ENCODE assay signal across 10 mouse cellular contexts in the genomic region with DNA sequence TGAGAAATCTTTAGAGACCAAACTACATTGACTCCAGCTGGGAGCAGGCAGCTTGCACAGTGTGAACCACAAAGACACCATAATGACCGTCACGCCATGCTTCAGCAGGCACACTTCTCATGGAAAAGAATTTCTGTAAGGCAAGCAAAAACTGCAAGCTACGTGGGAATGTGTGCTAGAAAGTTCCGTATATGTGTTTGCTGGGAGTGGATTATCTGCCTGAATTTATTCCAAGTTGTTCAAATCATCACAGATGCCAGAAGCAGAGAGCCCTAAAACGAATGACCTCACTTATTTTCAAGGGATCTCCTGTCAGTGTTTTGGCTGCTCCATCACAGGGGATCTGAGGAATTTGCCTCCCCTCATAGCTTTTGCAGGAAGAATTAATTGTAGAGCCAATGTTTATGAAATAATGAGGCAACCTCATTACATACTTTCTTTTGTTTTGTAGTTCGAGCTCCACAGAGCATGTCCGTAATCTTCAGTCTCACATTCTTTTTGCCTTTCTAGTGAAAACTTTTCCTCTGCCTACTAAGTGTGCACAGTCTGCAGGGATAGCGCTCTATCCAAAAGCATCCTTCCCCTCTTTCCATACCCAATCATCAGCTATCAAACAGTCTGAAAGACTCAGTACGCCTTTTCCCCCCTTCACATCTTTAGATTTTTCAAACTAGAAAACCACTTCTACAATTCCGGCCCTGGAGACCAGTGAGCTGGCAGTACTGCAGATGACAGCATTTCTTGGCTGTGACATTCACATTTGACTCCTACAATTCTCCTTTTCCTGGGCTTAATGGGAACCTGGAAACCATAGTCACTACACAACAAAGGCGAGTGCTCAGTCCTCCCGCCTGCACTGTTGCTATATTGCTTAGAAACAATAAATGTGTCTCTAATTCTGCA.
DNase-seq lines count a peak whose midpoint lies in the region; ATAC-seq and TF ChIP-seq lines count a peak whose summit lies in the region.
"Had no signal": no experiment of that assay in that cellular context is flagged by ENCODE, and none has a peak within 500 bp of the region (broad histone marks: within the 10 kb centered on the region; RNA-seq: fewer than 3 reads in every experiment).

No protein-coding gene starts in this region.

- no peaks in the 10 kb centered on the region for H3K4me1 ChIP-seq in heart, embryonic 13.5 days
- no peaks in the 10 kb centered on the region for H3K4me1 ChIP-seq in heart, embryonic 10.5 days
- no peaks in the 10 kb centered on the region for H3K4me1 ChIP-seq in lung, embryonic 14.5 days (ENCODE audit: insufficient read depth)
- peaks cover 24% of the 10 kb centered on the region for H3K4me1 ChIP-seq in forebrain, embryonic 10.5 days
- peaks cover 12% of the 10 kb centered on the region; the same call in 1 of the 2 replicates for H3K4me1 ChIP-seq in midbrain, embryonic 13.5 days (replicated peaks)

- peak overlapping the region; percentile 48 for H3K27ac ChIP-seq in heart, embryonic 13.5 days (replicated peaks)
- no peak overlapping the region for H3K27ac ChIP-seq in heart, embryonic 10.5 days
- peak overlapping the region; percentile 36; the same call in 1 of the 2 replicates for H3K27ac ChIP-seq in lung, embryonic 14.5 days (ENCODE audit: low read depth)
- H3K27ac ChIP-seq in forebrain, embryonic 10.5 days: peak overlapping the region; percentile 74
- no peak overlapping the region for H3K27ac ChIP-seq in midbrain, embryonic 13.5 days
- H3K27ac ChIP-seq: liver, embryonic 14.5 days had no signal

- no peak overlapping the region for H3K9ac ChIP-seq in heart, embryonic 13.5 days
- no peak overlapping the region for H3K9ac ChIP-seq in lung, embryonic 14.5 days
- H3K9ac ChIP-seq in midbrain, embryonic 13.5 days (replicated peaks): no peak overlapping the region
- H3K9ac ChIP-seq: liver, embryonic 14.5 days had no signal

- DNase-seq in heart, embryonic 10.5 days (ENCODE audit: low spot score): no peak
- peak; percentile 59 for DNase-seq in lung, embryonic 14.5 days
- no peak for DNase-seq in lung, postnatal 25 days (ENCODE audit: low spot score)
- DNase-seq in forebrain, embryonic 10.5 days (ENCODE audit: extremely low spot score, low spot score): no peak
- DNase-seq in thymus, postnatal 4 days: no peak
- DNase-seq in adrenal gland, postnatal 36 days: no peak
- DNase-seq: cerebellum, postnatal 36 days had no signal

- no peaks in the 10 kb centered on the region for H3K36me3 ChIP-seq in heart, embryonic 13.5 days
- no peaks in the 10 kb centered on the region for H3K36me3 ChIP-seq in heart, embryonic 10.5 days
- no peaks in the 10 kb centered on the region for H3K36me3 ChIP-seq in lung, embryonic 14.5 days (ENCODE audit: insufficient read depth)
- no peaks in the 10 kb centered on the region for H3K36me3 ChIP-seq in forebrain, embryonic 10.5 days (replicated peaks)
- H3K36me3 ChIP-seq in midbrain, embryonic 13.5 days: no peaks in the 10 kb centered on the region

- WGBS in heart, embryonic 13.5 days: 67% methylated on average over 12 of the region's 12 CpGs
- 84% methylated on average over 12 of the region's 12 CpGs for WGBS in heart, embryonic 10.5 days
- 64% methylated on average over 12 of the region's 12 CpGs for WGBS in lung, embryonic 14.5 days
- 45% methylated on average over 12 of the region's 12 CpGs for WGBS in forebrain, embryonic 10.5 days
- 34% methylated on average over 12 of the region's 12 CpGs for WGBS in midbrain, embryonic 13.5 days

- ATAC-seq in heart, embryonic 13.5 days (ENCODE audit: extremely low read depth, insufficient number of reproducible peaks, low FRiP score, low TSS enrichment): no peak
- peak; percentile 47; the same call in 1 of the 2 replicates for ATAC-seq in lung, embryonic 14.5 days (ENCODE audit: insufficient read depth)
- ATAC-seq in midbrain, embryonic 13.5 days: peak; percentile 37; the same call in 1 of the 2 replicates

- no peak overlapping the region for H3K4me2 ChIP-seq in heart, embryonic 13.5 days
- no peak overlapping the region for H3K4me2 ChIP-seq in lung, embryonic 14.5 days
- no peak overlapping the region for H3K4me2 ChIP-seq in midbrain, embryonic 13.5 days (replicated peaks)

- H3K27me3 ChIP-seq in heart, embryonic 13.5 days (replicated peaks): no peaks in the 10 kb centered on the region
- H3K27me3 ChIP-seq in heart, embryonic 10.5 days (ENCODE audit: insufficient read depth, poor library complexity, severe bottlenecking): no peaks in the 10 kb centered on the region
- no peaks in the 10 kb centered on the region for H3K27me3 ChIP-seq in lung, embryonic 14.5 days (ENCODE audit: insufficient read depth, low read length)
- H3K27me3 ChIP-seq in forebrain, embryonic 10.5 days (ENCODE audit: poor library complexity, severe bottlenecking): no peaks in the 10 kb centered on the region
- H3K27me3 ChIP-seq in midbrain, embryonic 13.5 days: no peaks in the 10 kb centered on the region

- TF ChIP-seq CTCF in lung, embryonic 14.5 days (IDR thresholded peaks at IDR 0.05; ENCODE audit: low read depth): no peak

- no peaks in the 10 kb centered on the region for H3K9me3 ChIP-seq in heart, embryonic 13.5 days
- no peaks in the 10 kb centered on the region for H3K9me3 ChIP-seq in heart, embryonic 10.5 days
- no peaks in the 10 kb centered on the region for H3K9me3 ChIP-seq in lung, embryonic 14.5 days (ENCODE audit: low read depth, low read length)
- H3K9me3 ChIP-seq in forebrain, embryonic 10.5 days: no peaks in the 10 kb centered on the region
- no peaks in the 10 kb centered on the region for H3K9me3 ChIP-seq in midbrain, embryonic 13.5 days

- no peak overlapping the region for H3K4me3 ChIP-seq in heart, embryonic 13.5 days
- H3K4me3 ChIP-seq in heart, embryonic 10.5 days: no peak overlapping the region
- H3K4me3 ChIP-seq in lung, embryonic 14.5 days (ENCODE audit: low read depth, low read length): no peak overlapping the region
- no peak overlapping the region for H3K4me3 ChIP-seq in forebrain, embryonic 10.5 days
- no peak overlapping the region for H3K4me3 ChIP-seq in midbrain, embryonic 13.5 days (replicated peaks)

Comparison
In these comparisons a context has a peak if more than half of its experiments do, and no peak if none do; other contexts are left out.
1. H3K27ac ChIP-seq: peak in heart, embryonic 13.5 days (single experiment), lung, embryonic 14.5 days (single experiment) and forebrain, embryonic 10.5 days (single experiment); none in heart, embryonic 10.5 days (single experiment) and midbrain, embryonic 13.5 days (single experiment).